Mouse (Mus musculus) frontal cortex, postnatal 36 days (tissue): ENCODE results near the gene Dlgap4.
A peak's percentile ranks its signal among the peaks of the same experiment; 100 is the strongest.

Experiments
- DNase-seq, 2 experiments: peaks; one replicate each; pipeline ENCODE4 v3.0.0; 2022; ENCODE audit warnings: low spot score in 2 of 2

Gene Dlgap4

GRCm38 (mm10) chr2:156803698-156804372 is 190.3 kb downstream of the Dlgap4 start:
- no peak for DNase-seq

- no peak for DNase-seq
Measured at GRCm38 (mm10) chr2:156804589-156804988, 191.1 kb downstream of the Dlgap4 start.

GRCm38 (mm10) chr2:156806886-156807285 is 193.4 kb downstream of the Dlgap4 start:
- DNase-seq: no peak

DNA sequence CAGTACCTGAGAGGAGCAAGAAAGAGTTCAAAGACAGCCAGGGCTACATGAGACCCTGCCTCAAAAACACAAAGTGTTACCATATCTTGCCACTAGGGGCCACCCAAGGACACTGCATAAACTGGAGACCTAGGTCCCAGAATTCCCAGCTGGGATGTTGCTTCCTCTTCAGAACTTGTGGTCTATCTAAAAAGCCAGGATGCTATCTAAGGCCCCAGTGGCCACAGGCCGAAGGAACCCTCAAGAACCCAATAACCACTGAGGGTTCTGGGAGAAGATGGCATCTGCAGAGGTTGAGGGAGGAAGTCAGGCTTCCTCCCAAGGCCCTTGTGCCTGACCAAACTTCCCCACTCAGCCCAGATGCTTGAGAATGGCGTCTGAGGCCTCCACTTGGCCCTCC is 196.1 kb downstream of the Dlgap4 start:
- DNase-seq: peak; percentile 59 to 70

GRCm38 (mm10) chr2:156810716-156811115 is 197.2 kb downstream of the Dlgap4 start:
- no peak for DNase-seq

DNA sequence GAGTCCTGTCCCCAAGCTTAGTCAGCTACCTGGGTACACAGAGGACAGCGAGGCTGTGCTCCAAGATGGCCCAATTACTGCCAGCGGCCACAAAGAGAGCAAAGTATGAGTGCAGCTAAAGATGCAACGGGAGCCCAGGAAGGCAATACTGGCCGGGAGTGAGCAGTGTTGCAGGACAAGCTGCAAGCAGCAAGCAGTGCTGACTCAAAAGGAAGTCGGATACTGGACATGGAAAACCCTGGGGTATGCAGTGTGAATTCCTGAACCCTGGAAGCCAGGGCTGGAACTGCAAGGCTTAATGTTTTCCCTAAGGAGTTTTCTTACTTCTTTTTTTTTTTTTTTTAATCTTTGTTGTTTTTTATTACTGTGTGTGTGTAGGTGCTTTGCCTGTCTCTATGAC is 198.1 kb downstream of the Dlgap4 start:
- DNase-seq: no peak
